Mouse (Mus musculus): ENCODE measurements around the gene Col4a6.

Col4a6 gene

DNA sequence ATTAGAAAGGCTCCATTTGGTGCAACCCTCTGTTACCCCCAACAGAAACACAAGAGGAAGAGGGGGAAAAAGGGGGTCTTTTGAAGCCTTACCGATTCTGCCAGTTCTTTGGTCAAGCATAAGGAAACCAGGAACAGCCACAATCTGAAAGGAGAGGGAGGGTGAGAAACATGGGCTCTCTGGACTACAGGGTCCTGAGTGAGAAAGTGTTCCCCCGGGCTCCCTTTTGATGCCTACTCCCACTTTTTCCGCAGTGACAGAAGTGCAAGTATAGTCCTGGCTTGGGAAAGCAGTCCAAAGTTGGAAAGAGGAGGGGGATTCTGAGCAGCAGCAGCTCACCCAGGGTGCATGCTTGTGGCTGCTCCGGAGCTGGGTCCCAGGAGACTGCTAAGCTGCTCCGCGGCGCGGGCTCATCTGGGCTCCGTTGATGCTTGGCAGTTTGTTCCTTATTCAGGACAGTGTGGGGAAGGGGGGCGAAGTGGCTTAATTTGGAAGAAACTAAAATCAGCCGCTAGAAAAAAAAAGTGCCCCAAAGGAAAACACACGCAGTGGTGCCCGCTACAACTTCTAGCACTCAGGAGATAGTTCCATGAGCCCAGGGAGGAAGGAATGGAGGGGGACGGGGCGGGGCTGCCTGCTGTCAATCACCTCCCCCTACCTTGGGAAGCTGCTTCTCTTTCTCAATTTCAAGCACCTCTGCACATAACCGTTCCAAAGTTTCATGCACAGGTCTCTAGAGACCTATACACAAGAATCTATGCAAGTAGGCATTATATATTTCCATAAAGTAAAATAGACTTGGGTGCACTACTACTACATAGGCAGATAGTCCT lies at the start of gene Col4a6:
Gene Col4a6 (minus strand): TSS at position 607 of the 833 bp plus-strand sequence.
- DNase-seq (ENCODE audit: low read depth) = no peak

DNA sequence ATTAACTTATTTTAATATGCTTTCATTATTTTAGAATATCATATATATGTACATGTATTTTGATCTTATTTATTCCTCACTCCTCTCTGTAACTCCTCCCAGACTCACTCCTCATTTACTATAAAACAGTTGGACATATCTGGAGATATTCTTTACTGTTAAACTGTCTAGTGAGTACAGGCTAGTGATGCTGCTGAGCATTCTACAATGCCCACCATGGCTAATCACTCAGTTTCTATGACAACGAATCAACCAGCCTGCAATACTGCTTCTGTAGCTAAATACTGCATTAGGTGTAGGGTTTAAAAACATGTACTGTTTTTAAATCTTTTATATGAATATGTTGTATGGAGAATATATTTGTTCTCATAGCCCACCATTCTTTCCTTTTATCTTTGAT lies 29.2 kb upstream of the Col4a6 start:
- DNase-seq (ENCODE audit: low read depth) = no peak

DNA sequence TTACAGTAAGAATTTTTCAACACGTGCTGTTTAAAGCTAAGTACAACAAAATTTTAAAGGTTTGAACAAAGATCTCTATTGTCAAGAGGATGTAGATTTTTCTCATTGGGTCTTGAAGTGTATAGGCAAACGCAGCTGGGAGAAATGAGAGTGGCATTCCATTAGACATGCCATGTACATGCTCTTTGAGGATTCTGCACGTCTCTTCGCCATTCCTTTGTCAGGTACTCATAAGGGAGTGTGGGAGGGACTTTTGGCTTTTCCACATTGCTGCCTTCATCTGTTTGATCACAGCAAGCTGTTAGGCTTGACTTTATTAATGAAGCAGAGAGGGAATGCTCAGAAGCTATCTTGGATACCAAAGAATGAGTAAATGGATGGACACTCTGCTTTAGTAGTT lies 20.7 kb upstream of the Col4a6 start:
- DNase-seq (ENCODE audit: low read depth) = no peak

DNA sequence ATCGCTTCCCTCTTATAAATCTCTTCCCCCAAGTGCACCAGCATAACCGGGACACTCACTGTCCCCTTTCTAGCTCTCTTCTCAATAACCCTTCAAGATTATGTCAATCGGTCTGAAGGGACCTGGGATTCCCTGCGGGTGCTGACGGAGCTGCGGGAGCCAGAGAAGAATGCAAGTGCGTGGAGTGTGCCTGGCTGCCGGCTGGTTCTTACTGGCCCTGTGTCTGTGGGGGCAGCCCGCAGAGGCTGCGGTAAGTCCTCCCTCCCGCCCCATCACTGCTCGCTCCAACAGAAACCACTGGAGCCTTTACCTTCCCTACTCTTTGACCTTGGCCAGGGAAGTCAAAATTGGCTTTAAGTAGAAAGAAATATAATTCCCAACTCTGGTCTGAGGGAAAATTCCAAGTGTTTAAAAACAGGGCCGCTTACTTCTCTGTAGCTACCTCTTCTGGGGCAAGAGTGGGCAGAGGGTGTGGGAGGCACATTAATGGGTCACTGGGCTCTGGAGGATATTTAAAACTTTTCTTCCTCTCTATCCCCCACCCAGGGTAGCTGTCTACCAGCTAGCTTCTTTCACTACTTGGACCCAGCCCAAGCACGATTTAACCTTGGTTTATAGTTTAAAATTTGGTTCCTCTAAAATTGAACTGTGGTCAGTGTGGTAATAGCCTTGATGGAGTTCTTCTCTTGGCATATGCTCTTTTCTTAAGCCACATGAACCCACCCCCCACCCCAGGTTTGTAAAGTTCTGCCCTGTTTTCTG lies 1.9 kb upstream of the Col4a6 start:
- no peak for DNase-seq (ENCODE audit: low read depth)

DNA sequence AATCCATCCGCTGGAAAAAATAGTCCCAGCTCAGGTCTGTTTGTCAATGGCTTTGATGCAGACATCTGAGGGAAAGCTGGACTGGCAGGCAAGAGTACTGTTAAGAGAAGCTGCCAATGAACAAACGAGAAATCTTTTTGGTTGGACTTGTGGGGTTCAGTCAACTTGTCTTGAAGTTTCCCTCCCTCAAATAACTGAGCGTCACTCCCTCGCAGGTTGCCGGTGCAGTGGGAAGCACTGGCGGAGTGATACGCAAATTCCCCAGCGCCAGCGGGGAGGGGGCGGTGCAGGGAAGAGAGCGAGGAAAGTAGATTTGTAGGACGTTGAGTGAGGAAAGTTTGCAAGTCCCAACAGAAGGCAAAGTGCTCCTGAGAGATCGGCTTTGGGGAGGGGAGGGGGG lies 1.2 kb upstream of the Col4a6 start, which contains the start of gene Col4a5:
Gene Col4a5 (plus strand): TSS at position 276 of the 400 bp plus-strand sequence.
- peak; percentile 21 for DNase-seq (ENCODE audit: low read depth)

DNA sequence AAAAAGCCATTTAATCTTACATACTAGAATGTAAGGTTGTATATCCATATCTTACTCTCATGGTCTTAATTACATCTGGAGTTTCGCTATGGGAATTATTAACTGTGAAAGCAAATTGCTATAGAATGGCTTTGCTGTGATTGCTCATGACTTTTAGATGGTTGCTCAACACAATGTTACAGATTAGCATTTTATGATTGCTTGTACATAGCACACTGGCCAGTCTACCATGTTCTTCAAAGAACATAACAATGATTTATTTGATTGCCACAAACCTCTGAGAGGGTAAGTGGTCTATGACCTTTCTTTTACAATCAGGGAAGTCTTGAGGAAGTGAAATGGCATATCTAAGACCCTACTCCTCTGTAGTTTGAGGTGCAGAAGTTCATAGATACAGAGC lies 25.9 kb downstream of the Col4a6 start:
- DNase-seq (ENCODE audit: low read depth) = no peak

DNA sequence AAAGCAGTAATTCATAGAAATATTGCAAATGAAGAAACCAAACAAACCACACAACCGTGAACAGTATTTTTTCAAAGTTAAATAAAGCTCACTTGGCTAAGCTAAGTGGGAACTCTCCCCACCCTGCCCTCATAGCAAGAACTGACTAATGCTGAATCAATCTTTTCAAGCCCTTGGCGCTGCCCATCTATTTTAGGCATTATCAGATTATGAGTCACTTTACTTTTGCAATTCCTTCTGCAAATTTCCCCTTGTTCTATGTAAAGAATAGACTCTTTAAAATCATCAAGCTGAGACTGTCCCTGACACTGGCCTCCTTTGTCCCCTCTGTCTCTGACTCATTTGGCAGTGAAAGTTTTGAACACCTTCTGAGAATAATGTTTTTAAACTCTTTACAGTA lies 34.5 kb downstream of the Col4a6 start:
- no peak for DNase-seq (ENCODE audit: low read depth)

DNA sequence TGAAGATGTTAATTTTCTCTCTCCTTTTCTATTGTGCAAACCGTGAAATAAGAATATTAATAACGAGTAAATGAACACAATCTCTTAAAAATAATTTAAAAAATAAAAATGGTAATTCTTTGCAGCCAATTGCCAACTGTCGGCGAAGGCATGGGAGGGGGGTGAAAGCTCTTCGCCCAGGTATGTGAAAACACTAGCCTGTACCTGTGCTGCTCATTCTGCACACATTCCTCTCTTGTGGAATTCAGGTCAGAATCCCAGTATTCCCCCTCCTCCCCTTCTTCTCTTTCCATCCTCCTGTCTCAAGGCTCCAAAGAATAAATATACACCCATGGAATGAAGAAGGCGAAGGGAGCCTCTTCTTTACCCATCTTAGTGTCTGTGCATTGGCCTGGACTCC lies 37.1 kb downstream of the Col4a6 start:
- no peak for DNase-seq (ENCODE audit: low read depth)

DNA sequence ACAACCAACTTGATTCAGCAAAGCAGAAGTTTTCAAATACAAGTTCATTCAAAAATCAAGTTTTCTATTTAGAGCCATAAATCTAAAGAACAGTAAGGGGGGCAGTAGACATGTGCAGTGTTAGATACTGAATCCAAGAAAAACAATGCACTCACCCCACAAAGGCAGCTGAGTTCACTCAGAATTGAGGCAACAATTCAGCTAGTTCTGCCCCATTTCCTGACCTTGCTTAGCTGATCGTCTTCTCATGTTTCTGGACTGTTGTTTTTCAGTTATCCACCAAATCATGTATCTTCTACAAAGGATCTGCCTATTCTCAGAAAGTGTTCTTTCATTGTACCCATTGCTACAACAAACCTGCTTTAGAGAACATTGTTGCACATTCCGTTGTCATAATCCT lies 58.6 kb downstream of the Col4a6 start:
- no peak for DNase-seq (ENCODE audit: low read depth)

DNA sequence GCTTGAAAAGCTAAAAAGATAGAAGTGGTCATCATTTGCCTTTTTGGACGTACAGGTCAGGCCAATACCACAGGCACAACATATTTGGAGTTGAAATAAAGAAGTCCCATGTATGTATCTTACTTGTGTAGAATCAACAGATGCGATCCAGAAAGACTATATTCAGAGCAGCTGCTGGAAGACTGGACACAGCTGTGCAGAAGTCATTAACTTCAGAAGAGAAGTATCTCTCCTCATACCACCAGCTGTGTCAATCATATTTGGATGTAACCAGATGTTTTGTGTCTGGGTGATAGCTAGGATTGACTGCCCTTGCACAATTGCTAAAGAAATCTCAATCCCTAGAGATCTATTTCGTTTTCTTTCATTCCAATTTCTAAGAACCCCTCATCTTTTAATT lies 77.6 kb downstream of the Col4a6 start:
- DNase-seq (ENCODE audit: low read depth) = no peak

DNA sequence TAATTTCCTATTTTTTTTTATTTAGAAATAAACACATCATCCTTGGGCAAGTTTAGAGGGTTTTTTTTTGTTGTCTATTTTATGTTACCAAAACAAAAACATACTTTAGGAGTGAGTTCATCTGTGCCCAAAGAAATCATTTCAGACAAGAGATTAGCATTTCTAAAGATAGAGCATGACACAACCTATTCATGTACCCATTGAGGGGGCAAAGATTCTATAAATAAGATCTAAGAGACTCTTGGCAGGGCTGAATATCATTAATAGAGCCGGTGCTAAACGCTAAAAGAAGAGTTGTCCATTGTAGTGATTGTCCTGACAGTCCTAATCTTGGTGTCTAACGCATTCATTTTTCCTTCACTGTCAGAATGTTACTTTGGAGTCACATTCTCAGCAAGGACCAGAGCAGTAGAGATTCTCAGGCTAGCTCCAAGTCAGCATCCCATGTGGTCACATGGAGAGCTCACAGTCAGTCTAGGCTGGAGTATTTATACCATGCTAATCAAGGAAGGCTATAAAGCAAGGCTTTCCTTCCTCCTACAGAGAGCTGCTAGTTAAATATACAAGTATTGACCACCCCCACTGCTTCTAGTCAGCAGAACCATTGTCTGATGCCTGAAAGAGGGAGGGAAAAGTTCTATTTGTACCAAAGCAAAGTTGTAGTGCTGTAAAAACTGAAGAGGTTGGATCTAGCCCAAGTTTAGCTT lies 88.3 kb downstream of the Col4a6 start:
- DNase-seq (ENCODE audit: low read depth) = no peak

DNA sequence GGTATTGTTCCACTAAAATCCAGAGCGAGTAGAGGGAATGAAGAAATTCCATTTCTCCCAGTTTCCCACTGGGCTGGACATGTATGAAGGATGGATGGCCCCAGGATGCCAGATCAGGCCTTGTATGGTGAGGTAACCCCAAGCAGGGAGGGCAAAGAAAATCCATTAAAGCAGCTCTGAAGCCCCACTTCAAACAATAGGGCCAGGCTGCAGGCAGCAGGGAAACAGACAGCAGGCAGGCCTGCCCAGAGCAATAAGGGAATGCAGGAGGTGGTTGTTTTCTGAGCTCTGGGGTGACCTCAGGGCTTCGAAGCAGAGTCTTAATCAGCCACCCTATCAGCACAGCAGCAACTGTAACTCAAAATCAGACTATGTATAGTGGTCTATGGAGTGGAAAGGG lies 89.2 kb downstream of the Col4a6 start:
- no peak for DNase-seq (ENCODE audit: low read depth)

DNA sequence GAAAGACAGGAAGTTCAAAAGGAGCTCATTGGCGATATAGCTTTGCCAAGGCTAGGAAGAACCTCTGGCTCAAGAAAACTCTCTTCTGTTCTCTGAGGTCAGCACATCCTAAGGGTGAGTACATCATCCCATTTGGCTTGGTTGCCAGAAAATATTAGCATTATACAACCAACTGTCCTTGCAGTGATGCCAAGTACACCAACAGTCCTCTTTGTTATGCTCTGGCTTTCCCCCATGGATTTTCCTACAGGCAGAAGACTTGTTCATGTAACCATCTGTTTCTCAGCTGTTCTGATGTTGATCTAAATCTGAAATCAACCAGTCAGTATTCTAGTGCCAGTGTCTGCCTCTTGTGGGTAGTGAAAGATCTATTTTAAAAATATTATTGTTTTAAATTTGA lies 103.6 kb downstream of the Col4a6 start:
- DNase-seq (ENCODE audit: low read depth) = no peak

DNA sequence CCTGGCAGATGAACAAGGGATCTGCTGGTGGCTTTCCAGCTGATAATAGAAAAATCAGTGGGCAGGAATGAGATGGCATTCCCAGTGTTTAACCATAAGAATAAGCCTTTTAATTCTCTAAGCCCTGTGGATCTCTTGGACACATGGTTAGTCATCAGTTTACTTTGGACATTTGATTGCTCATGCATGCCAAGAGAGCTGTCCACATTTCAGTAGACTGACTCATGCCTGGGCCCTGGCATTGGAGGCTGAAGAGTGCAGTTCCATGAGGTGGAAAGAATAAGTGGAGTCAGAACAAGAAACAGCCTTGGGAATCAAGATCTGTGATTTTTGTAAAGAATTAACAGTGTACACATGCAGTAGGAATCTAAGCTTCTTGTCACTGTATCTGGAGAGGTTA lies 110.5 kb downstream of the Col4a6 start:
- DNase-seq (ENCODE audit: low read depth) = no peak

DNA sequence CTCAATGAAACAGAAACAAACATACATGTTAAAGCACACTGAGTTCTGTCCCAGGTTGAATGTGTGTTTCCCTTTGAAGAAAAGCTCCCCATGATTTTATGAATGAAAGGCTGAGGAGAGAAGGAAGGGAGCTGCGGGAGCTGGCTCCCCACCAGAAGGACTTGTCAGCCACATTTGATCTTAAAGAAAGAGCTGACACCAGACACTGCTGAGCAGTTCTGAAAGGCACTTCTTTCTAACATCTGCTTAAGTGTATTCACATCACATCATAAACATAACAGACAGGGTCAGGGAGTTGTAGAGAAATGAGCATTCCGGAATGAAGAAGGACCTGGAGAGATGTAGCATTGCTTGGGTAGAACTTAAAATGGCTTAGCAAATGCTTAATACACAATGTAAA lies 132.5 kb downstream of the Col4a6 start:
- no peak for DNase-seq (ENCODE audit: low read depth)

DNA sequence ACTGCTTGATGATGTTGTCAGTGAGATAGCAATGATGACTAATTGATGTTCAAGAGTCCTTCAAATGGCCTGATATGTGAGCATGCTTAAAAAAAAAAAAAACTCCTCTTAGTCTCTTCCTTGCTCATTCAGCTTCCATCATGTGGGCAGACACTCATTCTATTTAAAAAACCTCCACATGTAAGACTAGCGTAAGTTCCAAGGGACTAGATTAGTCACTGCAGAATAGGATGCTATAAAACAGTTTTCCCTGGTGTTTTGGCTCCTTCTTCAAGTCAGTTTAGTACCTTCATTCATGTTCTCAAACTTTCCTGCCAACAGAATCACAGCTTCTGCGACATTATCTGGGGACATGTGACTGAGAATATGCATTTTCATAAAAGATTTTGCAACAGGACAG lies 145.8 kb downstream of the Col4a6 start:
- no peak for DNase-seq (ENCODE audit: low read depth)

DNA sequence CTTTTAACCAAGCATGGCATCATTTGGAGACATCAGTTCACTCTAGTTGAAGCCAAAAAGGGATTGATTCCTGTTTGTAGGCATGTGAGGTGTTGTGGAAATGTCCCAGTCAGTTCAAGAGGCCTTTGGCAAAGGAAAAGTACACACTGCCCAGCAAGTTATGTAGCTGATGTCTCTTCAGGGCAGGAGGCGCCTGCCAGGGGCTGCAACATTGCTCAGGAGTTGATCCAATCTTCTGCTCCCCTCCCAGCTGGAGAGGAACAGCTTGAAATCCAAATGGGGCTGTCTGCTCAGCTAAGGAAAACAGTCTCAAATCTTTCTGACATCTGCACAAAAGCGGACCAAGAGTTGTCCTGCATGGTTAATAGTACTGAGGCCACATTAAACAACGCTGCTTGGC lies 149.7 kb downstream of the Col4a6 start:
- no peak for DNase-seq (ENCODE audit: low read depth)

DNA sequence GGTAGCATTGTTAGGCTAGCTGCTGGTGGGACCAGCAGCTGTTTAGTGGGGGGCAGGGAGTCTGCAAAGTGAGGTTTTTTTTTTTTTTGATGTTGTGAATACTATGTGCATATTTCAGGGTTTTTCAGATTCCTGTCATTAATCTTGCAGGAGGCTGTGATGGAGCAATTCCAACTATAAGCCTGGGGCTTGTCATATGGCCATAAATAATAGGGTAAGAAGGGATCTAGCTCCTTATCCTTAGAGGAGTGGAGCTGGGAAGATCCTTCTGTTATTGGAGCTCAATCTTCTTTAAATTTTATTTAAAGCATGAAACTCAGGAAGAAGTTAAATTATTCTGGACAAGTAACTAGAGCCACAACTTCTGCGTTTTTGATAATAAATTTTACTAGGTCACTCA lies 157.7 kb downstream of the Col4a6 start:
- no peak for DNase-seq (ENCODE audit: low read depth)

DNA sequence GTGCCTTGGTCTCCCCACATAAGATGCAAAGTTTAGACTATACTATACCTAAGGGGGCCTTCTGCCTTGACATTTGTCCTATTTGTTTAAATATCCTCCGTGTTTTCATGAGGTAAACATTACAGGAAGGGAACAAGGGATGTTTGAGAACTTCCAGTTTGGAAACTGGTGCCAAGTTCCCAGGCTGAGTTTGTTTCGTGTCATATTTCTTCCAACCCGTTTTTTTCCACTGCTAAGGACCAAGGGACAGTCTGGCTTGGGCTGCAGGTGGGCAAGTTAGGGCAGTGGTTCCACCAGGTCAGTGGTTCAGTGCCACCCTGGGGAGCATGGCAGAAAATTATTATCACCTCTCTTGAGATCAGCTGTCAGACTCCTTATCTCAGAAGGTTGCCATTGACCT lies 158.1 kb downstream of the Col4a6 start:
- no peak for DNase-seq (ENCODE audit: low read depth)

DNA sequence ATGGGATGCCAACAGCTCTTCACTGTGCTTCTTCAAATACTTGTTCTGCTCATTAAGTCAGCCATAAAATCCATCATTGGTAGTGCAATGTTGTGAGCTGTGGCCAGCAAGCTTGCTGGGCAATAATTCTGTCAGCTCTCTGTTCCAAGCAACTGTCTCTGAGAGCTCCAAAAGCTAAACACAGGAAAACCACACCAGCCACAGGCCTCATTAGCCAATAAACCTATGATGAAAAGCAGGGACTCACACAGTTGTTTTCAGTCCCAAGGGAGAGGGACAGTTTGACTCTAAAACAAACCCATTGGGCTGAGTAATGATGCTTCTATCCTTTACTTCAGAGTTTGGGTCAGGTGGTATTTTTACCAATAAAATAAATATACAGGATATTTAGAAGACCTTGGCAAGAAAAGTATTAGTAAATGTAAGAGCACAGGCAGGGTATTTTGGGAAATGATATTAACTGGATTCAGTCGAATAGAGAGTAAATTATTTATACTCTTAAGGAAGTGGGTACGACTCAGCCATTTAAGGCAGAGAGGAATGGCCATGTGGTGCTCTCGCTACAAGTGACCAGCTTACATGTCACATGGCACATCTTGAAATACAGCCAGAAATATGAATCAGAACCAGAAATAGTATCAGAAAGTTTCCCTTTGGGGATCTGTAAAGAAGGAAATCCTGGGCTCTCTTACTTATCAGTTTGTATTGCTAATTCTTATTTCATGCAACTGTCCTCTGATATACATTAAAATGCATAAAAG lies 181.0 kb downstream of the Col4a6 start:
- no peak for DNase-seq (ENCODE audit: low read depth)

DNA sequence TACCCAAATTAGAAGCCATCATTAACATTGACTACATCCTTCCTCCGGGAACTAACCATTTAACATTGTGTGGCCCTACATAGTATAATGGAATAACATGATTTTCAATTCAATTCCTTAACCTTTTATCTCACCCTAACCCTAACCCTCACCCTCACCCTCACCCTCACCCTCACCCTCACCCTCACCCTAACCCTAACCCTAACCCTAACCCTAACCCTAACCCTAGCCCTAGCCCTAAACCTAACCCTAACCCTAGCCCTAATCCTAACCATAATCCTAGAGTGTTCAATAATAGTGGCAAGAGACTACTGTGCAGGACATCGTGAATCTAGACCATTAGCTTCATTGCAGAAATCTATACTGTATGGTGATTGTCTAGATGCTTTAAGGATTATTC lies 197.5 kb downstream of the Col4a6 start:
- no peak for DNase-seq (ENCODE audit: low read depth)

DNA sequence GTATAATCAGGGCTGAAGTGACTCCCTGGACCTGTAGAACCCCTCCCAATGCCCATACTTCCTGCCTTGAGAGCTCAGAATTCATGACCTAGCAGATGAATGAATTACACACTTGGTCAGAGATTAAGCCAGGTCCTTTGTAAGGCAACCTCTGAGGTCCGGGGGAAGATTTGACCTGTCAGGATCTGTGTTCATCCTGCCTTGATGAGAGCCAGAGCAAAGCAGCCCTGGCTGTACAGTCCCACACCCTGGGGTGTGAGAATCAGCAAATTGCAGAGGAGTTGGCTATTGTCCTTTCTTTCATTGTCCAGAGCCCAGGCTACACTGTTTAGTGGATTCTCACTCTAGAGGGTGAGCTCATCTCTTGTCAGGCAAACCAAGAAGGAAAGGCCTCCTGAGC lies 207.9 kb downstream of the Col4a6 start:
- DNase-seq (ENCODE audit: low read depth) = no peak

Measured in c-Kit-positive CD71-positive TER-119-negative erythroid progenitor cells, embryonic 14.5 days (primary cell).